Mouse (Mus musculus): ENCODE measurements around the gene Smarcd2.

The Smarcd2 gene

GRCm38 (mm10) chr11:106276454-106276853 lies 3.7 kb upstream of the Smarcd2 start, which contains the start of gene Tcam1:
Tcam1 (plus strand) TSS chr11:106276672.
- peak; percentile 86 for DNase-seq (ENCODE audit: low read depth, low spot score)

DNA sequence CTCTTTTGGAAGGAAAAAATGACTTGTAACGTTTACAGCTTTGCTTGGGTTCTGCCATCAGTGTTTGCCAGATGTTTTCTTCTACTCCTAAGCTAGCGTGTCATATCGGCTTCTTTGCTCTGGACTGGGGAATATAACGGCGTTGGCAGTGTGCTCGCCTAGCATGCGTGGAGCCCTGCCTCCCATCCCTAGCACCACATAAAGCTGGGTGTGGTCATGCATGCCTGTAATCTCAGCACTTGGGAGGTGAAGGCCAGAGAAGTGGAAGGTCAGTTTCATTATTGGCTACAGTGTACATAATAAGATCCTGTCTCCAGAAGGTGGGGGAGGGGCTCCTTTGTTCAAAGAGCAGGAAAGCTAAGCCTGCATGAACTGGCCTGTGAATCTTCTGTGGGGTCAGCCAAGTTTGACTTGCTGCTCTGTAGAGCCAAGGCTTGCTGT lies 2.2 kb upstream of the Smarcd2 start:
- DNase-seq (ENCODE audit: low read depth, low spot score): no peak

- no peak for DNase-seq (ENCODE audit: low read depth, low spot score)
These were observed 1.6 kb upstream of the Smarcd2 start for GRCm38 (mm10) chr11:106274374-106274773.

GRCm38 (mm10) chr11:106273811-106274210 lies 1.0 kb upstream of the Smarcd2 start:
- no peak for DNase-seq (ENCODE audit: low read depth, low spot score)

- no peak for DNase-seq (ENCODE audit: low read depth, low spot score)
These were observed 526 bp upstream of the Smarcd2 start for GRCm38 (mm10) chr11:106273311-106273684.

DNA sequence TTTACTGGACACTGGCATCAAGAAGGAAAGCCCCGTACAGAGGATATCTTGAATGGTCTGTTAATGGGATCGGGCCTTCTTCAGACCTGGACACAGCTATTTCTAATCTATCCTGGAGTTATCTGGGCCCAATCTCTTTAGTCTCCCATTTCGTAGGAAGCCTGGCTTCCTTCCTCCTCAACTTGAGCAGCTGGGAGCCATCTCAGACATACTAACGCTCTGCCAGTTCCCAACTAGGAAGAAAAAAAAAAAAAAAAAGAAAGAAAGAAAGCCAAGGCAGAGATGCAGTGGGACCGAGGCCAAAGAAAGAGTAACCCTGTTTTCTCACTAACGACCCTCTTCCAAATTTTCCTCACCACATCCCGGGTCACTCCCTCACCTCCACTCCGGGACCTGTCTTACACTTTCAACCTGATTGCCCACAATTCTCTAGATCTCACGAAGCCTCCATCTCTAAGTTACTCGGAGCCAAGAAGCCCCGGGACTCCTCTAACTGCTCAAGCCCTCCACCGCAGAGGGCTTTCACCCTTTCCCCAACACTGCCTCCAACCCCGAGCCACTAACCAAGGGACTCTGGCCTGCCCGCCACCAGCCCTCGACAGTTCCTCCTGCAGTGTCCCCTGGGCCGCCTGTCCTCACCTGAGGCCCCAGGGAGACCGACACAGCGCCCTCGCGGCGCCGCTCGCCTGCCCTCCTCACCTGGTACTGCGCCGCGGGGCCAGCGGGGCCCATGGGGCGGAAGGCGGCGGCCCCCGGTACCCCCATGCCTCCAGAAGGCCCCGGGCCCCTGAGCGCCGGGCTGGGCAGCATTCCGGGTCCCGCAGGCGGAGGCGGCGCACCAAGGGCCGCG lies 753 bp downstream of the Smarcd2 start:
- DNase-seq (ENCODE audit: low read depth, low spot score): no peak

GRCm38 (mm10) chr11:106271131-106271793 lies 1.5 kb downstream of the Smarcd2 start:
- DNase-seq (ENCODE audit: low read depth, low spot score): no peak

GRCm38 (mm10) chr11:106269060-106269431 lies 3.7 kb downstream of the Smarcd2 start:
- DNase-seq (ENCODE audit: low read depth, low spot score): no peak

- no peak for DNase-seq (ENCODE audit: low read depth, low spot score)
These were observed 4.3 kb downstream of the Smarcd2 start for GRCm38 (mm10) chr11:106268326-106269059.

GRCm38 (mm10) chr11:106267871-106268270 lies 4.9 kb downstream of the Smarcd2 start:
- DNase-seq (ENCODE audit: low read depth, low spot score): no peak

DNA sequence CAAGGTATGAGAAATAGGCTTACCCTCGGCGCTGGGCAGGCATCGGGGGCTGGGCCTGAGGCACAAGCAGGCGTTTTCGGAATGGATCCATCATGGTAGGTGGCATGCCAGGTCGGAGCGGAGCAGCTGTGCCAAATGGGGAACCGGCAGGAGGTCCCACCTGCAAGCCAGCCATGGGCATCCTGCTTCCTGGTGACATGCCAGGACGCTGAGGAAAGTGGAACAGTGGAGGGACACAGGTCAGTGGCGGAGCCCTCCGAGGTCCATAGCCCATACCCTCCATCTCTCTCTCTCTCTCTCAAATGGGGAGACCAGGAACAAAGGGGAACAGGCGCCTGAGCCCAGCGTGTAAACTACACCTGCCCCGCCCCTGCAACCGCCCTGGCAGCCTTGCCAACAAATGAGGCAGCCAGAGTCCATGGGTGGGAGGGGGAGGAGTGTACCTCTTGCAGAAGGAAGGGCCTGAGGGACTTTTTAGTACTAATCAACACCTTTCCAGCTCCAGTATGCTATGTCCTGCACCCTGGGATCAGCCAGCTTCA lies 5.4 kb downstream of the Smarcd2 start:
- DNase-seq (ENCODE audit: low read depth, low spot score): no peak

GRCm38 (mm10) chr11:106266431-106266830 lies 6.3 kb downstream of the Smarcd2 start:
- DNase-seq (ENCODE audit: low read depth, low spot score): no peak

GRCm38 (mm10) chr11:106265570-106265969 lies 7.2 kb downstream of the Smarcd2 start:
- no peak for DNase-seq (ENCODE audit: low read depth, low spot score)

DNA sequence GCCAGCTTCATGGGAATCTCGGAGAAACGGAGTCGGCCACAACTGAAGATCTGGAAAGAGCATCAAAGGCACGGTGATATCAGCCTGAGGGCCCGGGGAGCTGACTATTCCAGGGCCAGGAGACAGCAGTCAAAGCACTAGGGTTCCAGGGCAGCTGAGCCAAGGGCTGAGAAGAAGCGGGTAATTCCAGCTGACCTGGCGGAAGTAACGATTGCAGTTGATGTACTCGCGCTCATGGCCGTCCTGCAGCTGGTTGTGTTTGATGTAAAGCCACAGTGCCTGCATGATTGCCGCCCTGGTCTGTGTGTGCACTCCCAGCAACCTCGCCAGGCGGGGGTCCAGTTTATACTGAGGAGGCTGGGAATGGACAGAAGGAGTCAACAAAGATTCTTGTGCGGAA lies 7.8 kb downstream of the Smarcd2 start:
- DNase-seq (ENCODE audit: low read depth, low spot score): no peak

- DNase-seq (ENCODE audit: low read depth, low spot score): no peak
These were observed 8.8 kb downstream of the Smarcd2 start for GRCm38 (mm10) chr11:106263963-106264362.

DNA sequence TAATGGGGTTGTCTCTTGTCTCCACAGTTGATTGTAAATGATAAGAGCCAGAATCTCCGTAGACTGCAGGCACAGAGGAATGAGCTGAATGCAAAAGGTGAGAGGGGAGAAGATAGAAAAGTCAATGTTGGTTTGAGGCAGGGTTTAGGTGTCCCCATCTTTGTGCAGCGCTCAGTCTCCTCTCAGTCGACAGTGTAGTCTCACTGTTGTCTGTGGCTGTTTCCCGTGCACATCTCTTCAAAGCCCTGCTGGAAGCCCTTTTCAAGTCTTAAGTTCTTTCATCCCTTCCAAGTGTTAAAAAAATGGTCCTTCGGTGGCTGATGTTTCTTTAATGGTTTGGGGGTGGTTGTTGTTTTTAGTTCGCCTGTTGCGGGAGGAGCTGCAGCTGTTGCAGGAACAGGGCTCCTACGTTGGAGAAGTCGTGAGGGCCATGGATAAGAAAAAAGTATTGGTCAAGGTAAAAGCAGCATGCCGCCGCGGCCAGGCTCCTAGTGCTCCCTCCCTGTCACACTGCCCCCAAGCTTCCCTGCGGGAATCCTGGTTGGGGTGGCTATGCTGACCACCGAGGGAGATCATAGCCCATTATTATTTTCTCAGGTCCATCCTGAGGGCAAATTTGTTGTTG lies 11.8 kb downstream of the Smarcd2 start:
- no peak for DNase-seq (ENCODE audit: low read depth, low spot score)

GRCm38 (mm10) chr11:106256775-106257174 lies 16.0 kb downstream of the Smarcd2 start:
- no peak for DNase-seq (ENCODE audit: low read depth, low spot score)

- peak; percentile 87 for DNase-seq (ENCODE audit: low read depth, low spot score)
These were observed 16.9 kb downstream of the Smarcd2 start, which contains the start of the genes Ftsj3 and Psmc5 for GRCm38 (mm10) chr11:106255685-106256451. Ftsj3 (minus strand) TSS chr11:106256079. Psmc5 (plus strand) TSS chr11:106256154.

DNA sequence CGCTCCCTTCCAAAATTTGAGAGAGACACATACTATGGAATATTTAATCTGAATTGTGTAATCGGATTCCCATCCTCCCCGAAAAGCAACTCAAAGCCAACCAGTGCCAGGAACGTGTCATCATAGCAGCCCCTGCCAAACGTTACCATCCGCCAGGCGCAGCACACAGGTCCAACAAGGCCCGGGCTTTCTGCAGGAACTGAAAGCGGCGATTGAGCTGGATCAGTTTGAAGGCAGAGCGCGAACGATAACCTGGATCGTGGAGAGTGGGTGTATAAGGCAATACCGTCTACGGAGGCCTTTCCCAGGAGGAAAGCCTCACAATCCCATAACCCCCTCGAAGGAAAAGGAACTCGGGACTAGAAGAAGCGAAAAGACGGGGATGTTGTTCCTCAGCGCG lies 17.6 kb downstream of the Smarcd2 start:
- no peak for DNase-seq (ENCODE audit: low read depth, low spot score)

GRCm38 (mm10) chr11:106254767-106255166 lies 18.0 kb downstream of the Smarcd2 start:
- DNase-seq (ENCODE audit: low read depth, low spot score): no peak

GRCm38 (mm10) chr11:106249326-106249725 lies 23.4 kb downstream of the Smarcd2 start:
- DNase-seq (ENCODE audit: low read depth, low spot score): no peak

Data from brain, embryonic 18.5 days (tissue).